Mouse (Mus musculus) heart, embryonic 15.5 days (tissue): ENCODE results near the gene Stk11ip. TPM values are rescaled to one million over a fixed set of nuclear protein-coding genes. Genes with fewer than 3 reads are reported as not detected.

ENCODE experiments used
- ATAC-seq: fragments of 200-750 bp; cut with Nextera tagmentation; replicated peaks from 2 replicates; pipeline ENCODE4 v1.8.0; 2017; ENCODE audit warnings: low read depth, moderate TSS enrichment; ENCODE audit not compliant: insufficient number of reproducible peaks, insufficient read depth, low FRiP score
- H3K27ac ChIP-seq: fragments of 300-500 bp; sonication (generic); 2 replicates; pipeline ENCODE4 v1.5.1; 2015; ENCODE audit warnings: mild to moderate bottlenecking, inconsistent platforms
- H3K27me3 ChIP-seq: fragments of 300-500 bp; sonication (generic); 2 replicates; pipeline ENCODE4 v1.6.1; 2015; ENCODE audit warnings: inconsistent platforms
- H3K36me3 ChIP-seq: fragments of 300-500 bp; sonication (generic); 2 replicates; pipeline ENCODE4 v1.6.1; 2015; ENCODE audit warnings: mild to moderate bottlenecking, inconsistent platforms
- H3K4me1 ChIP-seq: fragments of 300-500 bp; sonication (generic); replicated peaks from 2 replicates; pipeline ENCODE4 v1.6.1; 2015; ENCODE audit warnings: inconsistent platforms
- H3K4me2 ChIP-seq: fragments of 300-500 bp; sonication (generic); 2 replicates; pipeline ENCODE4 v1.6.1; 2015; ENCODE audit warnings: inconsistent platforms, mild to moderate bottlenecking, moderate library complexity
- H3K4me3 ChIP-seq: fragments of 300-500 bp; sonication (generic); 2 replicates; pipeline ENCODE4 v1.5.1; 2015; ENCODE audit warnings: mild to moderate bottlenecking, inconsistent platforms
- H3K9ac ChIP-seq: fragments of 300-500 bp; sonication (generic); 2 replicates; pipeline ENCODE4 v1.6.1; 2015; ENCODE audit warnings: mild to moderate bottlenecking, inconsistent platforms
- H3K9me3 ChIP-seq: fragments of 300-500 bp; sonication (generic); replicated peaks from 2 replicates; pipeline ENCODE4 v1.6.1; 2016; ENCODE audit warnings: inconsistent platforms
- WGBS: fragments of 180-500 bp; shearing (Covaris S2); methylation state at CpG from one replicate; pipeline ENCODE4 v1.1.7; 2015; ENCODE audit warnings: mixed read lengths; 5-methylcytosine and 5-hydroxymethylcytosine counted together
- polyA plus RNA-seq: library from polyadenylated mRNA; unstranded; fragments of >200 nt; fragmentation: Nextera tagmentation; extraction: Ambion mirVana; gene quantifications from 2 replicates; pipeline ENCODE4 v1.2.1, GENCODE M21; 2015

Stk11ip gene
- polyA plus RNA-seq, 1 experiment from 2014 or later = 10.4 TPM

- H3K4me1 ChIP-seq = peaks cover 55% of the 10 kb centered on the region
- H3K4me3 ChIP-seq = peak overlapping the region; percentile 81
- peak overlapping the region; percentile 97 for H3K27ac ChIP-seq
- peak overlapping the region; percentile 86 for H3K4me2 ChIP-seq
- no peaks in the 10 kb centered on the region for H3K9me3 ChIP-seq
- peak overlapping the region; percentile 88 for H3K9ac ChIP-seq
- peak; percentile 21; the same call in 1 of the 2 replicates for ATAC-seq
- peaks cover 30% of the 10 kb centered on the region for H3K36me3 ChIP-seq
- no peaks in the 10 kb centered on the region for H3K27me3 ChIP-seq
- WGBS = under 1% methylated on average over 77 of the region's 84 CpGs
These were observed 16.0 kb upstream of the Stk11ip start for GRCm38 (mm10) chr1:75505159-75505955.

DNA sequence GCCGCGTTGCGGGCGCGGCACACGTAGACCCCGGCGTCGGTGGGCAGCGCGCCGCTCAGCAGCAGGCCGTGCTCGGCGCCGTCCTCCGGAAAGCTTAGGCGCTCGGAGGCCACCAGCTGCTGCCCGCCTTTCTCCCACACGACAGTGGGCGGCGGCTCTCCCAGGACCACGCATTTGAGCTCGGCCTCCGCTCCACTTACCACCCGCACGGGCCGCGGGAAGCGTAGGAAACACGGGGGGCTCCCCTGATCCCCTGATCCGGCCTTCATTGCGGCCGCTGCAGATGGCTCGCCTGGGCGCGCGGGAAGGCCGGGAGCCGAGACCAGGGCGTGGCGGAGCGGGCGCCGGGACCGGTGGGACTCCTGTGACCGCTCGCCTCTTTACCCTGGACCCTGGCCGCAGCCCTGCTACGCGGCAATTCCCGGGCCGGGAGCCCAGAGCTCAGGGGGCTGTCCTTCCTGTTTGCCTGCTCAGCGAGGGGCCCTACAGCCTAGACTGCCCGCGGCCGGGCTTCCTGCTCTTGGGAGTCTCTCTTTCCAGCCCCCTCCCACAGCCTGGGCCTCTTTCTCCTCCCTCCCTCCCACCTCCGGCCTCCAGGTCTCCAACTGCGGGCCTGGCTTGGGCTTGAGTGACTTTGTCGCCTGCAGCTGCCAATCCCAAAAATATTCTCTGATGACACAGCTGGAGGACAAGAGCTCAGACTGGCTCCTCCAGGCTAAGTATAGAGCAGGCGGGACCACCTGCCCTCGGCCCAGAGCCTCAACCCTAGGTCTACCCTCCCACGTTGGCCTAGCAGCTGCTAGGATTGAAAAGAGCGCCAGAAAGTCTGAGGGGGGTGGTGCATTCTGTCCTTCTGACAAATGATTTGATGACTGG, 15.1 kb upstream of the Stk11ip start, which contains the start of gene Obsl1:
Gene Obsl1, minus strand, starts transcription at position 497 of the 876 bp plus-strand sequence.
- Histone ChIP-seq H3K27ac (peak within 1 kb of the TSS; percentile 97), H3K9me3 (no peaks in the 10 kb centered on the region), H3K4me2 (peak within 1 kb of the TSS; percentile 86), H3K27me3 (no peaks in the 10 kb centered on the region), H3K9ac (peak within 1 kb of the TSS; percentile 88), H3K36me3 (peaks cover 23% of the 10 kb centered on the region), H3K4me3 (peak within 1 kb of the TSS; percentile 81), H3K4me1 (peaks cover 63% of the 10 kb centered on the region)
- peak; percentile 92 for ATAC-seq
- WGBS = under 1% methylated on average over 53 of the region's 65 CpGs

DNA sequence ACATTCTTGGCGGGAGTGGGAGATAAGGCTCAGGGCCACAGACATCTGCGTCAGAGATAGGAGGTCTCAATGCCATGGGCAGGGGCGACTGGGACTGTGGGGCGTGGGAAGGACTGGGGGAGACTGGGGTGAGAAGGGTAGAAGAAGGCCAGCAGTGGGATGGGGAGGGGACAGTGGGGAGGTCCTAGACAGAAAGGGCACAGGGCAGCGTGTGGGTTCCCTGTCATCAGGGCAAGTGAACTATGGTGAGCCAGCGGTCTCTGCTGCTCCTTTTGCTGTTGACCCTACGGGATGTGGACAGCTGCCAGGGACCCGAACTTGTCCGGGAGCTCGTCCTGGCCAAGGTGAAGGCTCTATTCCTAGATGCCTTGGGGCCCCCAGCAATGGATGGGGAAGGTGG, 14.3 kb upstream of the Stk11ip start, which contains the start of gene Inha:
Gene Inha, plus strand, starts transcription at position 72 of the 400 bp plus-strand sequence.
- Histone ChIP-seq H3K27me3 (no peaks in the 10 kb centered on the region), H3K4me2 (peak within 1 kb of the TSS; percentile 86), H3K9ac (peak within 1 kb of the TSS; percentile 88), H3K4me1 (peaks cover 68% of the 10 kb centered on the region), H3K4me3 (peak within 1 kb of the TSS; percentile 81), H3K27ac (peak within 1 kb of the TSS; percentile 97), H3K36me3 (peaks cover 14% of the 10 kb centered on the region; the same call in 1 of the 2 replicates), H3K9me3 (no peaks in the 10 kb centered on the region)
- no peak for ATAC-seq
- WGBS = 34% methylated on average over 10 of the region's 10 CpGs

DNA sequence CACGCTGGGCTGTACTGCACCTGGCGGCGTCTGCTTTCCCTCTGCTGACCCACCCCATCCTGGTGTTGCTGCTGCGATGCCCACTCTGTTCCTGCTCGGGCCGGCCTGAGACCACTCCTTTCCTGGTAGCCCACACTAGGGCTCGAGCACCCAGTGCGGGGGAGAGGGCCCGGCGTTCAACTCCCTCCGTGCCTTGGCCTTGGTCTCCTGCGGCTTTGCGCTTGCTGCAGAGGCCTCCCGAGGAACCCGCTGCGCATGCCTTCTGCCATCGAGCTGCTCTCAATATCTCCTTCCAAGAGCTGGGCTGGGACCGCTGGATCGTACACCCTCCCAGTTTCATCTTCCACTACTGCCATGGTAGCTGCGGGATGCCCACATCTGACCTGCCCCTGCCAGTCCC, 11.7 kb upstream of the Stk11ip start:
- H3K4me2 ChIP-seq = no peak overlapping the region

GRCm38 (mm10) chr1:75510154-75510553, 11.2 kb upstream of the Stk11ip start:
- H3K4me2 ChIP-seq = no peak overlapping the region
- peak overlapping the region; percentile 94 for H3K27ac ChIP-seq
- no peaks in the 10 kb centered on the region for H3K36me3 ChIP-seq
- H3K4me3 ChIP-seq = no peak overlapping the region
- WGBS = 43% methylated on average over 5 of the region's 5 CpGs
- H3K9ac ChIP-seq = no peak overlapping the region
- ATAC-seq = no peak
- no peaks in the 10 kb centered on the region for H3K27me3 ChIP-seq
- H3K9me3 ChIP-seq = no peaks in the 10 kb centered on the region
- peaks cover 56% of the 10 kb centered on the region for H3K4me1 ChIP-seq

More for the DNA sequence above, 11.7 kb upstream of the Stk11ip start:
- Histone ChIP-seq H3K4me3 (no peak overlapping the region), H3K4me1 (peaks cover 54% of the 10 kb centered on the region), H3K27ac (peak overlapping the region; percentile 94), H3K36me3 (no peaks in the 10 kb centered on the region), H3K9me3 (no peaks in the 10 kb centered on the region), H3K9ac (no peak overlapping the region), H3K27me3 (no peaks in the 10 kb centered on the region)
- WGBS = 54% methylated on average over 20 of the region's 20 CpGs
- no peak for ATAC-seq

DNA sequence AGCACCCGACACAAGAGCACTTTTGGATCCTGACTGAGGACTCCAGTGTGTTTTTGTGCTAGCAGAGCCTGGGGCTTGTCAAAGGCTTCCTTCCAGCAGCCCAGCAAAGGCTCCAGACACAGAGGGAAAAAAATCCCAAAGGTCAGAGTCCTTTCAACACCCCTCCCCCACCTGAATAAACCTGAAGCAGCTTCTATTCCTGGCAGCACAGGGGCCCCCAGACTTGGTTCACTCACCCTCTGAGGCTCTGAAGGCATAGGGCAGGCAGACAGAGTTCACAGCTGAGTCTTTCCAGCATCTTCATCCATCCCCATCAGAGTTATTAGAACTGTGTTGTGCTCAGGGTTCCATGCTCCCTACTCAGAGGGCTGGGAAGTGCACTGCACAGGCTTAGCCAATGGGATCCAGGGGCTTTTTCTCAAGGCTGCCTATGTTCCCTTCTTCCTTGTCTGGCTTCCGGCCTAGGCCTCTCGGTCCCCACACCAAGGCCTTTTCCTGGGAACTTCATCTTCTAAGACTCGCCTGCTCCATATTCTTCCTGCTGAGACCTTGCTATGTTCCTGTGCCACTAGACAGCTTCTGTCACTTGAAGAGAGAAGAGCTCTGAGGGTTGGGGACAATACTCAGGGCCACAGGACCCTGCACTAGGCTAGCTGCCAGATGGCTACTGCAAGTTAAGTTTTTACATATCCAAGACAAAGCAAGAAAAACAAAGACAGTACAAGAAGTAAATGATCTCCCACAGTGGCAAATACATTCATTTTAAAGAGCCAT, 9.7 kb upstream of the Stk11ip start:
- H3K27ac ChIP-seq = peak overlapping the region; percentile 94
- no peak overlapping the region; the same call in 1 of the 2 replicates for H3K9ac ChIP-seq
- peak; percentile 42; the same call in 1 of the 2 replicates for ATAC-seq
- no peaks in the 10 kb centered on the region for H3K36me3 ChIP-seq
- WGBS = 23% methylated on average over 4 of the region's 4 CpGs
- H3K27me3 ChIP-seq = no peaks in the 10 kb centered on the region
- 0 out of 2 replicates have a peak overlapping the region, but pooled peaks have one; percentile 5 for H3K4me2 ChIP-seq
- no peaks in the 10 kb centered on the region for H3K9me3 ChIP-seq
- H3K4me1 ChIP-seq = peaks cover 59% of the 10 kb centered on the region
- H3K4me3 ChIP-seq = no peak overlapping the region

- no peaks in the 10 kb centered on the region for H3K9me3 ChIP-seq
- 90% methylated on average over 3 of the region's 3 CpGs for WGBS
These were observed 8.8 kb upstream of the Stk11ip start for GRCm38 (mm10) chr1:75512550-75512949.

GRCm38 (mm10) chr1:75516703-75517380, 4.5 kb upstream of the Stk11ip start:
- Histone ChIP-seq H3K9me3 (no peaks in the 10 kb centered on the region), H3K27me3 (no peaks in the 10 kb centered on the region), H3K4me2 (no peak overlapping the region), H3K4me1 (peaks cover 47% of the 10 kb centered on the region), H3K9ac (no peak overlapping the region), H3K36me3 (no peaks in the 10 kb centered on the region), H3K27ac (peak overlapping the region; percentile 52), H3K4me3 (no peak overlapping the region)
- WGBS = 46% methylated on average over 15 of the region's 15 CpGs
- ATAC-seq = no peak

More at GRCm38 (mm10) chr1:75512550-75512949, 8.8 kb upstream of the Stk11ip start:
- H3K36me3 ChIP-seq = no peaks in the 10 kb centered on the region
- peaks cover 57% of the 10 kb centered on the region for H3K4me1 ChIP-seq
- no peaks in the 10 kb centered on the region for H3K27me3 ChIP-seq
- no peak overlapping the region for H3K4me3 ChIP-seq
- no peak for ATAC-seq
- H3K9ac ChIP-seq = no peak overlapping the region
- H3K4me2 ChIP-seq = no peak overlapping the region
- peak overlapping the region; percentile 94 for H3K27ac ChIP-seq

- Histone ChIP-seq H3K9ac (no peak overlapping the region), H3K4me1 (peaks cover 50% of the 10 kb centered on the region), H3K9me3 (no peaks in the 10 kb centered on the region), H3K4me2 (no peak overlapping the region), H3K36me3 (no peaks in the 10 kb centered on the region), H3K27ac (peak overlapping the region; percentile 37; the same call in 1 of the 2 replicates), H3K4me3 (no peak overlapping the region), H3K27me3 (no peaks in the 10 kb centered on the region)
- ATAC-seq = no peak
- WGBS = 67% methylated on average over 4 of the region's 4 CpGs
These were observed 3.3 kb upstream of the Stk11ip start for GRCm38 (mm10) chr1:75517984-75518383.

GRCm38 (mm10) chr1:75518427-75518826, 2.9 kb upstream of the Stk11ip start:
- no peak overlapping the region for H3K4me3 ChIP-seq
- no peak overlapping the region for H3K4me2 ChIP-seq
- peaks cover 47% of the 10 kb centered on the region for H3K4me1 ChIP-seq
- H3K27ac ChIP-seq = peak overlapping the region; percentile 98; the same call in 1 of the 2 replicates
- no peak overlapping the region for H3K9ac ChIP-seq
- 94% methylated on average over 4 of the region's 4 CpGs for WGBS
- H3K36me3 ChIP-seq = no peaks in the 10 kb centered on the region
- H3K27me3 ChIP-seq = no peaks in the 10 kb centered on the region
- no peaks in the 10 kb centered on the region for H3K9me3 ChIP-seq
- no peak for ATAC-seq
